Mouse (Mus musculus): ENCODE measurements around the gene Zfp341. TPM values are rescaled to one million over a fixed set of nuclear protein-coding genes. Genes with fewer than 3 reads are reported as not detected.

The Zfp341 gene
- total and polyA plus RNA-seq, 2 experiments from 2014 or later: 1.5 to 7.7 TPM

GRCm38 (mm10) chr2:154659070-154659469 is 46.0 kb downstream of the Zfp341 start:
- H3K4me3 ChIP-seq (ENCODE audit: low read depth, low read length): peak overlapping the region; percentile 90; the same call in 1 of the 2 replicates
- H3K27me3 ChIP-seq (ENCODE audit: insufficient read depth, low read length): no peaks in the 10 kb centered on the region
- ATAC-seq (ENCODE audit: low FRiP score) (no peak), DNase-seq (ENCODE audit: low spot score) (no peak)
- no peaks in the 10 kb centered on the region; the same call in none of the 2 replicates for H3K36me3 ChIP-seq (ENCODE audit: insufficient read depth, low read length)
- H3K9me3 ChIP-seq (ENCODE audit: low read length): no peaks in the 10 kb centered on the region
- H3K4me1 ChIP-seq (ENCODE audit: insufficient read depth, low read length): peaks cover 16% of the 10 kb centered on the region
- H3K27ac ChIP-seq (ENCODE audit: low read depth, low read length): no peak overlapping the region
- H3K4me2 ChIP-seq (ENCODE audit: low read depth, low read length, poor library complexity, severe bottlenecking): peak overlapping the region; percentile 90
- 74% methylated on average over 4 of the region's 4 CpGs for WGBS
- peak overlapping the region; percentile 83; the same call in 1 of the 2 replicates for H3K9ac ChIP-seq (replicated peaks; ENCODE audit: low read length, poor library complexity, severe bottlenecking)
- TF ChIP-seq CTCF (IDR thresholded peaks at IDR 0.05): no peak

GRCm38 (mm10) chr2:154659531-154660074 is 46.5 kb downstream of the Zfp341 start:
- H3K4me2 ChIP-seq (ENCODE audit: low read depth, low read length, poor library complexity, severe bottlenecking): peak overlapping the region; percentile 90; the same call in 1 of the 2 replicates
- H3K9ac ChIP-seq (replicated peaks; ENCODE audit: low read length, poor library complexity, severe bottlenecking): peak overlapping the region; percentile 83; the same call in 1 of the 2 replicates
- WGBS: 85% methylated on average over 4 of the region's 5 CpGs
- H3K36me3 ChIP-seq (ENCODE audit: insufficient read depth, low read length): no peaks in the 10 kb centered on the region; the same call in none of the 2 replicates
- H3K4me1 ChIP-seq (ENCODE audit: insufficient read depth, low read length): peaks cover 16% of the 10 kb centered on the region
- no peak for ATAC-seq (ENCODE audit: low FRiP score)
- no peak overlapping the region for H3K27ac ChIP-seq (ENCODE audit: low read depth, low read length)
- DNase-seq (ENCODE audit: low spot score): no peak
- H3K27me3 ChIP-seq (ENCODE audit: insufficient read depth, low read length): no peaks in the 10 kb centered on the region
- no peak overlapping the region for H3K4me3 ChIP-seq (ENCODE audit: low read depth, low read length)
- TF ChIP-seq CTCF (IDR thresholded peaks at IDR 0.05): no peak
- no peaks in the 10 kb centered on the region for H3K9me3 ChIP-seq (ENCODE audit: low read length)

- no peaks in the 10 kb centered on the region for H3K27me3 ChIP-seq (ENCODE audit: insufficient read depth, low read length)
- 92% methylated on average over 7 of the region's 7 CpGs for WGBS
- H3K4me2 ChIP-seq (ENCODE audit: low read depth, low read length, poor library complexity, severe bottlenecking): no peak overlapping the region
- DNase-seq (ENCODE audit: low spot score) (no peak), ATAC-seq (ENCODE audit: low FRiP score) (no peak)
- TF ChIP-seq CTCF (IDR thresholded peaks at IDR 0.05): no peak
- no peak overlapping the region for H3K4me3 ChIP-seq (ENCODE audit: low read depth, low read length)
- no peaks in the 10 kb centered on the region for H3K4me1 ChIP-seq (ENCODE audit: insufficient read depth, low read length)
- no peaks in the 10 kb centered on the region for H3K36me3 ChIP-seq (ENCODE audit: insufficient read depth, low read length)
- no peak overlapping the region for H3K9ac ChIP-seq (replicated peaks; ENCODE audit: low read length, poor library complexity, severe bottlenecking)
- H3K9me3 ChIP-seq (ENCODE audit: low read length): no peaks in the 10 kb centered on the region
- H3K27ac ChIP-seq (ENCODE audit: low read depth, low read length): no peak overlapping the region
Observed at GRCm38 (mm10) chr2:154668680-154669079, 55.6 kb downstream of the Zfp341 start.

- H3K27ac ChIP-seq (ENCODE audit: low read depth, low read length): no peak overlapping the region
- 72% methylated on average over 4 of the region's 4 CpGs for WGBS
- DNase-seq (ENCODE audit: low spot score) (no peak), ATAC-seq (ENCODE audit: low FRiP score) (no peak)
- TF ChIP-seq CTCF (IDR thresholded peaks at IDR 0.05): no peak
- no peak overlapping the region for H3K4me3 ChIP-seq (ENCODE audit: low read depth, low read length)
- no peaks in the 10 kb centered on the region for H3K4me1 ChIP-seq (ENCODE audit: insufficient read depth, low read length)
- no peak overlapping the region for H3K4me2 ChIP-seq (ENCODE audit: low read depth, low read length, poor library complexity, severe bottlenecking)
- H3K9ac ChIP-seq (replicated peaks; ENCODE audit: low read length, poor library complexity, severe bottlenecking): no peak overlapping the region
- no peaks in the 10 kb centered on the region for H3K36me3 ChIP-seq (ENCODE audit: insufficient read depth, low read length)
- H3K9me3 ChIP-seq (ENCODE audit: low read length): no peaks in the 10 kb centered on the region
- no peaks in the 10 kb centered on the region for H3K27me3 ChIP-seq (ENCODE audit: insufficient read depth, low read length)
Observed at GRCm38 (mm10) chr2:154670106-154670505, 57.0 kb downstream of the Zfp341 start.

GRCm38 (mm10) chr2:154670741-154671140 is 57.6 kb downstream of the Zfp341 start:
- ATAC-seq (ENCODE audit: low FRiP score) (no peak), DNase-seq (ENCODE audit: low spot score) (no peak)
- no peaks in the 10 kb centered on the region for H3K27me3 ChIP-seq (ENCODE audit: insufficient read depth, low read length)
- H3K4me2 ChIP-seq (ENCODE audit: low read depth, low read length, poor library complexity, severe bottlenecking): no peak overlapping the region
- H3K36me3 ChIP-seq (ENCODE audit: insufficient read depth, low read length): no peaks in the 10 kb centered on the region
- H3K9me3 ChIP-seq (ENCODE audit: low read length): no peaks in the 10 kb centered on the region
- TF ChIP-seq CTCF (IDR thresholded peaks at IDR 0.05): no peak
- H3K9ac ChIP-seq (replicated peaks; ENCODE audit: low read length, poor library complexity, severe bottlenecking): no peak overlapping the region
- H3K27ac ChIP-seq (ENCODE audit: low read depth, low read length): no peak overlapping the region
- no peak overlapping the region for H3K4me3 ChIP-seq (ENCODE audit: low read depth, low read length)
- no peaks in the 10 kb centered on the region for H3K4me1 ChIP-seq (ENCODE audit: insufficient read depth, low read length)
- WGBS: 72% methylated on average over 4 of the region's 4 CpGs

GRCm38 (mm10) chr2:154674008-154674407 is 60.9 kb downstream of the Zfp341 start:
- Histone ChIP-seq H3K27me3 (ENCODE audit: insufficient read depth, low read length) (no peaks in the 10 kb centered on the region), H3K9me3 (ENCODE audit: low read length) (no peaks in the 10 kb centered on the region), H3K36me3 (ENCODE audit: insufficient read depth, low read length) (no peaks in the 10 kb centered on the region), H3K4me2 (ENCODE audit: low read depth, low read length, poor library complexity, severe bottlenecking) (no peak overlapping the region), H3K27ac (ENCODE audit: low read depth, low read length) (peak overlapping the region; percentile 26; the same call in 1 of the 2 replicates), H3K9ac (replicated peaks; ENCODE audit: low read length, poor library complexity, severe bottlenecking) (no peak overlapping the region), H3K4me3 (ENCODE audit: low read depth, low read length) (no peak overlapping the region), H3K4me1 (ENCODE audit: insufficient read depth, low read length) (peaks cover 4% of the 10 kb centered on the region; the same call in 1 of the 2 replicates)
- ATAC-seq (ENCODE audit: low FRiP score) (peak; percentile 25; the same call in 1 of the 2 replicates), DNase-seq (ENCODE audit: low spot score) (peak; percentile 46)
- TF ChIP-seq CTCF (IDR thresholded peaks at IDR 0.05): no peak
- WGBS: 82% methylated on average over 4 of the region's 4 CpGs
